Mouse (Mus musculus): Measurements from ENCODE around the gene Lacc1. TPM values are rescaled to one million over a fixed set of nuclear protein-coding genes. Genes with fewer than 3 reads are reported as not detected.
"Not testable (repeated sequence)": the region's sequence is repeated elsewhere in the genome, so short reads cannot be mapped to it uniquely, and the experiment has no call there.

The Lacc1 gene
- total RNA-seq (2015) (16.8 and 17.1 TPM in 2 replicates), total RNA-seq (2017) (7.4 and 11.0 TPM in 2 replicates)

DNA sequence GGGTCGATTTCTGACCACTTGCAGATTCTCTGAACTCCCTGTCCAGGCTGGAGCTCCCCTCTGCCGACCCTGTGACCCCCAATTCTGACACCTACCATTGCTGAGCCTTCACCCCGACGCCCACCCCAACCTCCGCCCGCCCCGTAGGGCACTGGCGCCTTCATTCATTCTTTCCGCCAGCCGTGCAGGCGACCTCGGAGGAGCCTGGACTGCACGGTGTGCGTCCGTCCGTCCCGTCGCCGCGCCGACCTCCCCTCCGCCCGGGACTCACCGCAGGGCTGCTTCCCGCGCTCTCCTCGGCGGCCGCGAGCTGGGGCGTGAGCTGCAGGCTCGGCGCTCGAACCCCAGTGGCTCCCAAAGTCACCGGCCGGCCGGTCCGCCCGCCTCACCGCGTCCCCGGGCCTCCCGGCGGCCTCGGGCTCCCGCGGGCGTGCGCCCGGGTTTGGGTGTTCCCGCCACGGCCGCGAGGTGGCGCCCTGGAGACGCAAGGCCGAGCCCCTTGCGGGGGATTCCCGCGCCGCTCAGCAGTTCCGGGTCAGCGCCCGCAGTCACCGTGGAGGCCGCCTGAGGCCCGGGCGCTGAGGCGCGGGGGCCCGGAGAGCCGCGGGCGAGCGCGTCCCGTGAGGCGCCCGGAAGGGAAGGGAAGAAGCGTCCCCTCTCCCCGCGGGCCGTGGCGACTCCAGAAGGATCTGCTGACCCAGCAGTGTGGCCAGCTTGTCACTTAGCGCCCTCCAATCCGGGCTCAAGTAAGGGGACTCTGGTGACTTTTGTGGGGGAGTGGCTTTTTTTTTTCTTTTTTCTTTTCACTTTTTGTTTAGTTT, at the start of gene Lacc1, which contains the start of gene Ccdc122:
Lacc1 (minus strand) TSS at position 679 of the 821 bp plus-strand sequence.
Ccdc122 (plus strand) TSS at position 547 of the 821 bp plus-strand sequence.
- peak; percentile 85 for ATAC-seq (replicated peaks; ENCODE audit: poor library complexity)

DNA sequence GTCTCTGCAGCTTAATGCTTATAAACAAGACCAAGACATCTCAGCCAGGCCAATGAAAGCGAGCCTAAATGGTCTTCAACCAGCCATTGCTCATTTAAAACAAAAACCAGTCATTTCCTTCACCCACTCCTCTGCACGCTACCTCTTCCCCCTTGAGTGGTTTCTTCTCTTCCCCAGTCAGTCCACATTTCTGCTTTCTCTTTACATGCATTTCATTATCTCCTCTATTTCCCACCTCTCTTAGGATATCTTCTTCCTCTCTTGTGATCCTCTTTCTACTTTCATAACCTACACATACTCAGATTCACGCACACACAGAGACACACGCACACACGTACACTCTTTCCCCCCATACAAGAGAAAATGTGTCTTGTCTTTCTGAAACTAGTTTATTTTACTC, 44.5 kb upstream of the Lacc1 start:
- ATAC-seq (replicated peaks; ENCODE audit: poor library complexity), result peak; percentile 66

DNA sequence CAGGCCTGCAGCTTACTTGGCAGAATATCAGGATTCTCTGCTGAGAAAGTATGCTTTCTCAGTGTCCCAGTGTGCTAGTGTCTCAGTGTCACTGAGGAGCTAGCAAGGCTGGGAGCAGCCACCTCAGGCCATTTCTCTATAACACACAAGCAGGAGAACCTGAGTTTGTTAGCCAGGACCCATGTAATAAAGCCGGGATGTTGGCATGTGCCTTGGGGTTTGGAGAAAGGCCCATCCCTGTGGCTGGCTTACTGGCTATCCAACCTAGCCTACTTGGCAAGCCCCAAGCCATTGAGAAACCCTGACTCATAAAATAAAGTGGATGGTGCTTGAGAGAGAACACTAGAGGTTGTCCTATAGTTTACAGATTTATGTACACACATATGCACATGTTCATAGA, 32.7 kb upstream of the Lacc1 start:
- no peak for ATAC-seq (replicated peaks; ENCODE audit: poor library complexity)

DNA sequence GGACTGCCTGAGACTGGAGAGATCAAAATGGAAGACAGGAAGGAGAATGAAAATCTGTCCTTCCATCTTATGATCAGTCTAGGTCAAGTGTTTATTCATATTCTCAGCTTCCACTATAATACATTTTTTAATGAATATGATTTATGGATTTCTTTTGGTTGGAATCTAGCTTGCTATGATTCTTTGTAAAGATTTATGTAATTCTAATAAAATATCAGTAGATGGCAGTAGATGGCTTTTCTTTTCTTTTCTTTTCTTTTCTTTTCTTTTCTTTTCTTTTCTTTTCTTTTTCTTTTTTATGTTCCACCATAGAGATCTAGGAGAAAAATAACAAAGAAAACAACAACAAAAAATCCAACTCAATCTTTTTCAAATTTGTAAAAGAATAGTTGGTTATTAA, 16.6 kb upstream of the Lacc1 start:
- no peak for ATAC-seq (replicated peaks; ENCODE audit: poor library complexity)

DNA sequence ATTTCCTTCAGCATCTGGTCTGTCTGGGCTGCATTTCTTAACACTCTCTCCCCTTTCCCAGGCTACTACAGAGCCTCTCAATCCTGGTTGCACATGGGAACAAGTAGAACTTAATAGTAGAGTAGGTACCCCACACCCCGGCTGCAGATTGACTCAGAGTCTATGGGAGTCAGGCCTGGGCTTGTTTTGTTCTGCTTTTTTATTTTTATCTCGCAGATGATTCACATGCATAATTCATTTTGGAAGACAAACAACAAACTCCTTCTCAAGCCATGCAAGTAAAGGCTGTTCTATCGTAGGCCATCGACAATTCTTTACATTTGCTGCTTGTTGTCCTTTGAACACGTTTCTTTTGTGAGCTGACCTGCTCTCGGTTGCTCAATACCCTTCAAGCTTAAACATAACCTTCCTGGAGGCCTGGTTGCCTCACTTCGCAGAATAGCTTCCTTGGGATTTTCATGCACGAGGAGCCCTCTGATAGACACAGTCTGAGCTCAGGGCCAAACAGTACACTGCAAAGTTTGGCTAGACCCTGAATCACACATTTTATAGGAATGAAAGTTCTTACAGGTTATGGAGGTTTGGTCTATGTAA, 1.2 kb upstream of the Lacc1 start:
- ATAC-seq (replicated peaks; ENCODE audit: poor library complexity), result 0 out of 2 replicates have a peak, but pooled peaks have one; percentile 16

- ATAC-seq (replicated peaks; ENCODE audit: poor library complexity), result no peak
These were observed 626 bp upstream of the Lacc1 start for GRCm38 (mm10) chr14:77037330-77037729.

DNA sequence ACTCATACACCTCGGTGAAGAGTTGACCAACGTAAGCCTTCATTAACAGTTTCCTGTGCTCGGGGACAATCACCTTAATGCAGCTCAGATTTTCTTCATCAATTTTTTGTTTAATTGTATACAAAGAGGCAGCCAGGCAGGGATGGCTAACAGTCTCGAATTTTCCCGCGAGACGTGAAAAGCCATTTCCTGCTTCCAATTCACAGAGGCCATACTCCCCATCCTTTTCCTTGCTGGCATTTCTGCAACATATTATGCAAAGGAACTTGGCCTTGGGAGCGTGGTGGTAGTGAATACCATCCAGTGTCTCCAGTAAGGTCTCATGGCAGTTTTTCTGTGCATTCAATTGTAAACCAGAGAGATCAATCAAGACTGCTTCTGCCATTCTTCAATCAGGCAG, 1.7 kb downstream of the Lacc1 start:
- ATAC-seq (replicated peaks; ENCODE audit: poor library complexity), result no peak

DNA sequence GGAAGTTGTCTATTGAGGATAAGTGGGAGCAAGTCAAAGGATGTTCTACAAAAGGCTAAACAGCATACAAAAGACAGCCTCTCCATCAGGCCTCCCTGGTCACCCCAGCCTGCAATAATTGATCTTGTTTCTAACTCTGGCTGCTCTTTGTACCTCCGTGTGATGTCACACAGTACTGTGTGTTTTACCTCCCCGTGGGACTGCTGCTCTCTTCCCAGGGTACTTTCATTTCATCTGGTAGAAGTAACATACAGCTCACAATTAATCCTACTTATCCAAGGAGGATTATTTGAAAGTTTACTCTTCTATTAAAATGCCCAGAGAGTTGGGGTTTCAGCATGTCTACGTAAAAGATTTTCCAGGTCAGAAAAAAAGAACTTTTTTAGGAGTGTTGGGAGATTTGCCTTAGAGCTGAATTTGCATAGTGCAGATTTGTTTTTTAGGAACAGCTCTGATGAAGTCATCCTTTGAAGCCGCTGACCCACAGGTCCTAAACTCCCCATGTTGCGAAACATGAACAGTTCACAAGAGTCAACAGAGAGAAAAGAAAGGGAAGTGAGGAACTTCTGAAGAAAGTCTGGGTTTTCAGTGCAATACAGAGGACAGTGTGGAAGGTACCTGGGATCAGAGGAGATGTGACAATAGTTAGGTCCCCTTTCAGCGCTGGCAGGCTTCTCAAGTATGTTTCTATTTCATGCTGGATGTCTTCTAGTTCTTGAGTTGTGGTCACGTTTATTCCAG, 2.4 kb downstream of the Lacc1 start:
- ATAC-seq (replicated peaks; ENCODE audit: poor library complexity), result peak; percentile 63

GRCm38 (mm10) chr14:77033391-77033790, 3.3 kb downstream of the Lacc1 start:
- 0 out of 2 replicates have a peak, but pooled peaks have one; percentile 17 for ATAC-seq (replicated peaks; ENCODE audit: poor library complexity)

DNA sequence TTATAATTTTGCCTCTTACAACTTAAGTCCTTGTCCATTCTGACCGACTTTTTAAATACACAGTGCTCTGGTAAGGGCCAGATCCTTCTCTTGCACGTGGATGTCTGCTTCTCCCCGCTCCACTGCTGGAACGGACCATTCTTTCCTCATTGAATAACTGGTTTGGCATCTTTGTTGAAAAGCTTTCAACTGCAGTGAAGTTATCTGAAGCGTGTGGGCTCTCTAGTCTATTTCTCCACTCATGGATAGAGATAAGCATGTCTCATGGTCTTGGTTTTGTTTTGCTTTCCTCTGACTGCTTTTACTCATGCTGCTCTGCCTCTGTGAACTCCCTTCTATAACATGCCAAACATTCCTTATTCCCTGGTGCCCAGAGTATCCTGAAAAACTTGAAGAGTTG, 4.3 kb downstream of the Lacc1 start:
- no peak for ATAC-seq (replicated peaks; ENCODE audit: poor library complexity)

GRCm38 (mm10) chr14:77030808-77031207, 5.9 kb downstream of the Lacc1 start:
- no peak for ATAC-seq (replicated peaks; ENCODE audit: poor library complexity)

GRCm38 (mm10) chr14:77029319-77030054, 7.2 kb downstream of the Lacc1 start:
- no peak for ATAC-seq (replicated peaks; ENCODE audit: poor library complexity)

- no peak for ATAC-seq (replicated peaks; ENCODE audit: poor library complexity)
These were observed 12.2 kb downstream of the Lacc1 start for GRCm38 (mm10) chr14:77024499-77024898.

GRCm38 (mm10) chr14:77017211-77017610, 19.5 kb downstream of the Lacc1 start:
- peak; percentile 48; the same call in 1 of the 2 replicates for ATAC-seq (replicated peaks; ENCODE audit: poor library complexity)

- not testable (repeated sequence) for ATAC-seq (replicated peaks; ENCODE audit: poor library complexity)
These were observed 19.9 kb downstream of the Lacc1 start for GRCm38 (mm10) chr14:77016783-77017182.

GRCm38 (mm10) chr14:77011804-77012203, 24.9 kb downstream of the Lacc1 start:
- peak; percentile 80 for ATAC-seq (replicated peaks; ENCODE audit: poor library complexity)

DNA sequence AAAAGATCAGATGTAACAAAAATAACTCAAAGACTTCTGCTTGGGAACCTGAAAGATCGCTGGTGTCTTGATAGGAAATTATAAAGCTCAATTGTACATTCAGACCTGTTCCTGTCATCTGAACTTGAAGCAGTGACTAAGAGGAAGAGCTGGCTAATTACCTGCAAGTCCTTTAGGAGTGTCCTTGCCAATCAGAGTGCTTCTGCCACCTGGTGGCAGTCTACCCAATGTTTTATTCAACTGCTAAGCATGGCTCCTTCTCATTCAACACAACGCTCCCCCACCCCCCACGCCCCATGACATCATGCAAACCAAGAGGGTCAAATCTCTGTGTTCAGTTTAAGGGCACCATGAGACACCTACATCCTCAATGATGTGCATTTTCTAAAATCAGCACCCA, 28.5 kb downstream of the Lacc1 start:
- ATAC-seq (replicated peaks; ENCODE audit: poor library complexity), result peak; percentile 94

DNA sequence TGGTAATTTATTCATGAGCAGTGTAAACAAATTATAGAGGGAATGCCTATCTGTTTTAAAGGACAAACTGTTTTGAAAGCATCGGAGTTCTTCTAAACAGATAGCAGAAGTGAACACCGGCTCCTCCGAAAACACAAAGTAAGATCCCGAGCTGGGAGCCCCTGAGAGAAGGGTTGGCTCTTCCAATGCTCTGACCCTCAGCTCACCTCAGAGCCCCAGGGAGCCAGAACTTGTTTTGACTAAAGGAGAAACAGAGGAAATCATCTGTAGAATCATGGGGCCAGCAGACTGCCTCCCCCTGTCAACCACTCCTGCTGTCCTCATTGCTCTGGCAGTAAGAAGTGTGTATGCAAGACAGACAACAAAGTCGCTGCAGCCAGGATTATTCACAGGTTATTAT, 31.1 kb downstream of the Lacc1 start:
- ATAC-seq (replicated peaks; ENCODE audit: poor library complexity), result no peak

- ATAC-seq (replicated peaks; ENCODE audit: poor library complexity), result no peak
These were observed 32.0 kb downstream of the Lacc1 start for GRCm38 (mm10) chr14:77004740-77005139.

DNA sequence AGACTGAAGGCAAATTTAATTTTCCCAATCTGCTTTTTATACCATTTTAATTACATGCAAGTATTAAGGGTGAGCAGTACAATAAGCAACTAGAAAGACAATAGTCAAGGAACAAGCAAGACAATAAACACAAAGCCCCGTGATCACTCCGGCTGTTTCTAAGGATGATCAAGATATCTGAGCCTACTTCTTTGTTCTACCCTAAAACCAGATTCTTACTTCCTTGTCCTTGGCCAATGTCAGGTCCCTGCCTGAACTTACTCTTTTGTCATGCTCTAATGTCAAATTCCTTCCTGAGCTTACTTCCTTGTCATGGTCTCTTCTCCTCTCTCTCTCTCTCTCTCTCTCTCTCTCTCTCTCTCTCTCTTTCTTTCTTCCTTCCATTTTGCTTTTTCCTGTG, 46.4 kb downstream of the Lacc1 start:
- not testable (repeated sequence) for ATAC-seq (replicated peaks; ENCODE audit: poor library complexity)

DNA sequence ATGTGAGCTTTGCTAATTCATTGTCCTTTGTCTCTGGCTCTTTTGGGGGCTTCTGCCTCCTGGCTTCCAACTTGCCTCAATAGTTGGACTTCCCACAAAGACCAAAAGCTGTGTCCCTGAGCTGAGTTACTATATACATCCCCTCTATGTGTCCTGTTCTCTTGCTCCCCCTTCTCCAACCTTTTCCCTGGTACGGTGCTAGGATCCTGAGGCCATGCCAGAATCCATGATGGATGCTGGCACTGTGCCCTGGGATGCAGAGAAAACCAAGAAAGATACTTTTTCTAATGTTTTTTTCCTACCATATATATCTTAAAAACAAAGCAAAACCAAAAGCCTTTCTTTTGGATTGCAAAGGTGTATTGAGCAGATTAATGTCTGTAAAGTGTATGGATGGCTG, 54.9 kb downstream of the Lacc1 start:
- no peak for ATAC-seq (replicated peaks; ENCODE audit: poor library complexity)

Data from megakaryocyte progenitor cell, adult 5-6 weeks (primary cell).